Comparison of ENCODE assay signal across 10 mouse cellular contexts in genomic region chr11:95356039-95356438, GRCm38 (mm10). TPM values are rescaled to one million over a fixed set of nuclear protein-coding genes. Genes with fewer than 3 reads are reported as not detected.
A peak's percentile ranks its signal among the peaks of the same experiment; 100 is the strongest.
DNase-seq lines count a peak whose midpoint lies in the region; ATAC-seq lines count a peak whose summit lies in the region.
"Had no signal": no experiment of that assay in that cellular context is flagged by ENCODE, and none has a peak within 500 bp of the region (broad histone marks: within the 10 kb centered on the region; RNA-seq: fewer than 3 reads in every experiment).

No protein-coding gene starts in this region.

- no peaks in the 10 kb centered on the region for H3K36me3 ChIP-seq in heart, embryonic 12.5 days
- H3K36me3 ChIP-seq in midbrain, embryonic 10.5 days: no peaks in the 10 kb centered on the region
- H3K36me3 ChIP-seq in midbrain, embryonic 14.5 days (ENCODE audit: control insufficient read depth, insufficient read depth, low read length): no peaks in the 10 kb centered on the region
- no peaks in the 10 kb centered on the region for H3K36me3 ChIP-seq in embryonic facial prominence, embryonic 12.5 days
- peaks cover 68% of the 10 kb centered on the region for H3K36me3 ChIP-seq in liver, embryonic 16.5 days (ENCODE audit: control insufficient read depth, insufficient read depth)

- ATAC-seq in heart, embryonic 12.5 days (ENCODE audit: insufficient number of reproducible peaks, low FRiP score): no peak
- no peak for ATAC-seq in midbrain, embryonic 14.5 days (ENCODE audit: low FRiP score, low TSS enrichment)
- no peak for ATAC-seq in embryonic facial prominence, embryonic 12.5 days (ENCODE audit: insufficient number of reproducible peaks, insufficient read depth, low FRiP score, low TSS enrichment)
- peak; percentile 35 for ATAC-seq in liver, embryonic 16.5 days (ENCODE audit: low read depth)
- ATAC-seq: hindbrain, embryonic 16.5 days had no signal

- 76% methylated on average over 7 of the region's 7 CpGs for WGBS in heart, embryonic 12.5 days
- 92% methylated on average over 7 of the region's 7 CpGs for WGBS in midbrain, embryonic 10.5 days
- 86% methylated on average over 7 of the region's 7 CpGs for WGBS in midbrain, embryonic 14.5 days
- WGBS in embryonic facial prominence, embryonic 12.5 days: 85% methylated on average over 7 of the region's 7 CpGs
- WGBS in liver, embryonic 16.5 days (ENCODE audit: insufficient replicate concordance): 37% methylated on average over 7 of the region's 7 CpGs

- peaks cover 27% of the 10 kb centered on the region for H3K4me1 ChIP-seq in heart, embryonic 12.5 days (replicated peaks)
- 0 out of 2 replicates have a peak, but pooled peaks cover 5% of the 10 kb centered on the region for H3K4me1 ChIP-seq in midbrain, embryonic 10.5 days
- H3K4me1 ChIP-seq in midbrain, embryonic 14.5 days (ENCODE audit: control insufficient read depth, insufficient read depth, low read length): no peaks in the 10 kb centered on the region
- peaks cover 9% of the 10 kb centered on the region; the same call in 1 of the 2 replicates for H3K4me1 ChIP-seq in embryonic facial prominence, embryonic 12.5 days
- peaks cover 64% of the 10 kb centered on the region for H3K4me1 ChIP-seq in liver, embryonic 16.5 days (ENCODE audit: control insufficient read depth, low read depth, low read length)

- no peaks in the 10 kb centered on the region for H3K9me3 ChIP-seq in heart, embryonic 12.5 days (replicated peaks)
- no peaks in the 10 kb centered on the region for H3K9me3 ChIP-seq in midbrain, embryonic 10.5 days (replicated peaks)
- H3K9me3 ChIP-seq in midbrain, embryonic 14.5 days (ENCODE audit: control insufficient read depth, low read length): no peaks in the 10 kb centered on the region
- no peaks in the 10 kb centered on the region for H3K9me3 ChIP-seq in embryonic facial prominence, embryonic 12.5 days
- H3K9me3 ChIP-seq in liver, embryonic 16.5 days (replicated peaks; ENCODE audit: control insufficient read depth, low read length): no peaks in the 10 kb centered on the region
- H3K9me3 ChIP-seq: embryonic facial prominence, embryonic 13.5 days had no signal

- no peak for DNase-seq in heart, adult 8-10 months (ENCODE audit: low spot score)
- DNase-seq in midbrain, embryonic 10.5 days (ENCODE audit: low spot score): no peak
- DNase-seq in midbrain, embryonic 14.5 days: no peak
- DNase-seq in urinary bladder, postnatal 4 days (ENCODE audit: low spot score in 2 of 2): no peak
- DNase-seq in cerebellum, postnatal 25 days: no peak

- H3K27me3 ChIP-seq in heart, embryonic 12.5 days (replicated peaks): no peaks in the 10 kb centered on the region
- H3K27me3 ChIP-seq in midbrain, embryonic 10.5 days (ENCODE audit: low read depth, poor library complexity, severe bottlenecking): no peaks in the 10 kb centered on the region
- H3K27me3 ChIP-seq in midbrain, embryonic 14.5 days (ENCODE audit: control insufficient read depth, insufficient read depth, low read length): no peaks in the 10 kb centered on the region
- no peaks in the 10 kb centered on the region for H3K27me3 ChIP-seq in embryonic facial prominence, embryonic 12.5 days
- H3K27me3 ChIP-seq in liver, embryonic 16.5 days (ENCODE audit: control insufficient read depth, insufficient read depth, low read depth, low read length): no peaks in the 10 kb centered on the region
- H3K27me3 ChIP-seq: embryonic facial prominence, embryonic 13.5 days had no signal

- peak overlapping the region; percentile 41 for H3K4me2 ChIP-seq in heart, embryonic 12.5 days
- H3K4me2 ChIP-seq in midbrain, embryonic 14.5 days (ENCODE audit: low read length): no peak overlapping the region
- H3K4me2 ChIP-seq in embryonic facial prominence, embryonic 12.5 days (replicated peaks): no peak overlapping the region
- peak overlapping the region; percentile 69 for H3K4me2 ChIP-seq in liver, embryonic 16.5 days (ENCODE audit: low read depth, low read length)

- peak overlapping the region; percentile 69 for H3K27ac ChIP-seq in heart, embryonic 12.5 days (ENCODE audit: poor library complexity, severe bottlenecking)
- H3K27ac ChIP-seq in midbrain, embryonic 10.5 days (replicated peaks): peak overlapping the region; percentile 55
- no peak overlapping the region for H3K27ac ChIP-seq in midbrain, embryonic 14.5 days (replicated peaks; ENCODE audit: low read depth, low read length)
- H3K27ac ChIP-seq in embryonic facial prominence, embryonic 12.5 days: peak overlapping the region; percentile 3; the same call in 1 of the 2 replicates
- H3K27ac ChIP-seq in liver, embryonic 16.5 days (ENCODE audit: low read length): peak overlapping the region; percentile 97

- 0 out of 2 replicates have a peak overlapping the region, but pooled peaks have one; percentile 22 for H3K9ac ChIP-seq in heart, embryonic 12.5 days
- no peak overlapping the region for H3K9ac ChIP-seq in midbrain, embryonic 14.5 days (replicated peaks; ENCODE audit: low read length)
- H3K9ac ChIP-seq in embryonic facial prominence, embryonic 12.5 days: no peak overlapping the region
- peak overlapping the region; percentile 60 for H3K9ac ChIP-seq in liver, embryonic 16.5 days (ENCODE audit: low read depth, low read length)
- H3K9ac ChIP-seq: embryonic facial prominence, embryonic 13.5 days had no signal

- no peak overlapping the region for H3K4me3 ChIP-seq in heart, embryonic 12.5 days
- no peak overlapping the region for H3K4me3 ChIP-seq in midbrain, embryonic 10.5 days
- no peak overlapping the region for H3K4me3 ChIP-seq in midbrain, embryonic 14.5 days (replicated peaks; ENCODE audit: low read depth, low read length)
- H3K4me3 ChIP-seq in embryonic facial prominence, embryonic 12.5 days: no peak overlapping the region
- peak overlapping the region; percentile 36 for H3K4me3 ChIP-seq in liver, embryonic 16.5 days (ENCODE audit: low read depth, low read length)
- H3K4me3 ChIP-seq: embryonic facial prominence, embryonic 13.5 days had no signal

RNA-seq across cellular contexts. Expression of gene Fam117a, which starts 19.2 kb away (rescaled TPM):
- 12.9 and 13.9 TPM in 2 replicates for polyA plus RNA-seq in heart, embryonic 12.5 days (2016; fragmentation: Nextera tagmentation; extraction: Ambion mirVana)
- total RNA-seq in heart, adult 8-10 months (2022): 1 to 10 TPM; 5.1 to 6.6 (median 6.0) TPM
- 6.7 and 7.7 TPM in 2 replicates for polyA plus RNA-seq in midbrain, embryonic 10.5 days (2016; fragmentation: Nextera tagmentation; extraction: Ambion mirVana)
- polyA plus RNA-seq in midbrain, embryonic 14.5 days (2014; fragmentation: Nextera tagmentation; extraction: Ambion mirVana): 2.4 and 2.5 TPM in 2 replicates
- polyA plus RNA-seq in embryonic facial prominence, embryonic 12.5 days (2016; fragmentation: Nextera tagmentation; extraction: Ambion mirVana): 18.8 and 20.3 TPM in 2 replicates
- 73.5 and 81.3 TPM in 2 replicates for polyA plus RNA-seq in liver, embryonic 16.5 days (2015; fragmentation: Nextera tagmentation; extraction: Ambion mirVana)

RNA-seq across cellular contexts. Expression of gene Slc35b1, which starts 28.5 kb away (rescaled TPM):
- polyA plus RNA-seq in heart, embryonic 12.5 days (2016; fragmentation: Nextera tagmentation; extraction: Ambion mirVana): 86.0 and 86.5 TPM in 2 replicates
- 10 to 100 TPM; 35.4 to 42.2 (median 36.5) TPM for total RNA-seq in heart, adult 8-10 months (2022)
- polyA plus RNA-seq in midbrain, embryonic 10.5 days (2016; fragmentation: Nextera tagmentation; extraction: Ambion mirVana): 123 and 131 TPM in 2 replicates
- polyA plus RNA-seq in midbrain, embryonic 14.5 days (2014; fragmentation: Nextera tagmentation; extraction: Ambion mirVana): 158 and 167 TPM in 2 replicates
- 117 and 126 TPM in 2 replicates for polyA plus RNA-seq in embryonic facial prominence, embryonic 12.5 days (2016; fragmentation: Nextera tagmentation; extraction: Ambion mirVana)
- 37.7 and 40.5 TPM in 2 replicates for polyA plus RNA-seq in liver, embryonic 16.5 days (2015; fragmentation: Nextera tagmentation; extraction: Ambion mirVana)

RNA-seq across cellular contexts. Expression of gene Kat7, which starts 46.0 kb away (rescaled TPM):
- polyA plus RNA-seq in heart, embryonic 12.5 days (2016; fragmentation: Nextera tagmentation; extraction: Ambion mirVana): 56.0 and 58.3 TPM in 2 replicates
- 10 to 100 TPM; 27.2 to 37.8 (median 32.3) TPM for total RNA-seq in heart, adult 8-10 months (2022)
- 91.6 and 97.6 TPM in 2 replicates for polyA plus RNA-seq in midbrain, embryonic 10.5 days (2016; fragmentation: Nextera tagmentation; extraction: Ambion mirVana)
- polyA plus RNA-seq in midbrain, embryonic 14.5 days (2014; fragmentation: Nextera tagmentation; extraction: Ambion mirVana): 56.6 and 65.2 TPM in 2 replicates
- 77.8 and 82.1 TPM in 2 replicates for polyA plus RNA-seq in embryonic facial prominence, embryonic 12.5 days (2016; fragmentation: Nextera tagmentation; extraction: Ambion mirVana)
- polyA plus RNA-seq in liver, embryonic 16.5 days (2015; fragmentation: Nextera tagmentation; extraction: Ambion mirVana): 29.4 and 31.2 TPM in 2 replicates

RNA-seq across cellular contexts. Expression of gene Spop, which starts 57.8 kb away (rescaled TPM):
- 115 and 119 TPM in 2 replicates for polyA plus RNA-seq in heart, embryonic 12.5 days (2016; fragmentation: Nextera tagmentation; extraction: Ambion mirVana)
- 100 to 1,000 TPM; 159 to 184 (median 160) TPM for total RNA-seq in heart, adult 8-10 months (2022)
- polyA plus RNA-seq in midbrain, embryonic 10.5 days (2016; fragmentation: Nextera tagmentation; extraction: Ambion mirVana): 170 and 198 TPM in 2 replicates
- 138 and 161 TPM in 2 replicates for polyA plus RNA-seq in midbrain, embryonic 14.5 days (2014; fragmentation: Nextera tagmentation; extraction: Ambion mirVana)
- polyA plus RNA-seq in embryonic facial prominence, embryonic 12.5 days (2016; fragmentation: Nextera tagmentation; extraction: Ambion mirVana): 158 and 169 TPM in 2 replicates
- 72.5 and 76.0 TPM in 2 replicates for polyA plus RNA-seq in liver, embryonic 16.5 days (2015; fragmentation: Nextera tagmentation; extraction: Ambion mirVana)

Comparison
In these comparisons a context has a peak if more than half of its experiments do, and no peak if none do; other contexts are left out.
1. H3K4me2 ChIP-seq: peak in heart, embryonic 12.5 days (single experiment) and liver, embryonic 16.5 days (single experiment); none in midbrain, embryonic 14.5 days (single experiment) and embryonic facial prominence, embryonic 12.5 days (single experiment).
2. H3K9ac ChIP-seq: peak in heart, embryonic 12.5 days (single experiment) and liver, embryonic 16.5 days (single experiment); none in midbrain, embryonic 14.5 days (single experiment) and embryonic facial prominence, embryonic 12.5 days (single experiment).